Mouse (Mus musculus): Measurements from ENCODE around the gene Serpinb9b. TPM values are rescaled to one million over a fixed set of nuclear protein-coding genes. Genes with fewer than 3 reads are reported as not detected.

Gene Serpinb9b
- polyA plus RNA-seq (2012; ENCODE audit: insufficient read depth, insufficient read length, low replicate concordance, missing spikeins): not detected in 2 replicates

GRCm38 (mm10) chr13:33027244-33027643, at the start of gene Serpinb9b:
TSS of gene Serpinb9b (plus strand) at chr13:33027416.
- no peak within 1 kb of the TSS for H3K4me3 ChIP-seq (ENCODE audit: insufficient read depth, low read depth, low read length)
- no peak within 1 kb of the TSS for H3K27ac ChIP-seq (ENCODE audit: insufficient read depth, low read depth, low read length)
- no peak for TF ChIP-seq POLR2A (IDR thresholded peaks at IDR 0.05; ENCODE audit: insufficient read depth, low read depth, low read length)
- no peak for TF ChIP-seq CTCF (IDR thresholded peaks at IDR 0.05; ENCODE audit: insufficient read depth, low read depth, low read length)
- WGBS: 81% methylated on average over 2 of the region's 2 CpGs
- H3K4me1 ChIP-seq (ENCODE audit: control insufficient read depth, insufficient read depth, low read length): no peaks in the 10 kb centered on the region

- TF ChIP-seq POLR2A (IDR thresholded peaks at IDR 0.05; ENCODE audit: insufficient read depth, low read depth, low read length) (no peak), CTCF (IDR thresholded peaks at IDR 0.05; ENCODE audit: insufficient read depth, low read depth, low read length) (no peak)
- WGBS: 80% methylated on average over 4 of the region's 4 CpGs
- Histone ChIP-seq H3K4me1 (ENCODE audit: control insufficient read depth, insufficient read depth, low read length) (no peaks in the 10 kb centered on the region), H3K27ac (ENCODE audit: insufficient read depth, low read depth, low read length) (no peak overlapping the region), H3K4me3 (ENCODE audit: insufficient read depth, low read depth, low read length) (no peak overlapping the region)
Observed at GRCm38 (mm10) chr13:32982556-32983042, 44.6 kb upstream of the Serpinb9b start.

GRCm38 (mm10) chr13:32986256-32986655, 41.0 kb upstream of the Serpinb9b start:
- no peaks in the 10 kb centered on the region for H3K4me1 ChIP-seq (ENCODE audit: control insufficient read depth, insufficient read depth, low read length)
- no peak overlapping the region for H3K4me3 ChIP-seq (ENCODE audit: insufficient read depth, low read depth, low read length)
- TF ChIP-seq POLR2A (IDR thresholded peaks at IDR 0.05; ENCODE audit: insufficient read depth, low read depth, low read length) (no peak), CTCF (IDR thresholded peaks at IDR 0.05; ENCODE audit: insufficient read depth, low read depth, low read length) (no peak)
- H3K27ac ChIP-seq (ENCODE audit: insufficient read depth, low read depth, low read length): no peak overlapping the region

DNA sequence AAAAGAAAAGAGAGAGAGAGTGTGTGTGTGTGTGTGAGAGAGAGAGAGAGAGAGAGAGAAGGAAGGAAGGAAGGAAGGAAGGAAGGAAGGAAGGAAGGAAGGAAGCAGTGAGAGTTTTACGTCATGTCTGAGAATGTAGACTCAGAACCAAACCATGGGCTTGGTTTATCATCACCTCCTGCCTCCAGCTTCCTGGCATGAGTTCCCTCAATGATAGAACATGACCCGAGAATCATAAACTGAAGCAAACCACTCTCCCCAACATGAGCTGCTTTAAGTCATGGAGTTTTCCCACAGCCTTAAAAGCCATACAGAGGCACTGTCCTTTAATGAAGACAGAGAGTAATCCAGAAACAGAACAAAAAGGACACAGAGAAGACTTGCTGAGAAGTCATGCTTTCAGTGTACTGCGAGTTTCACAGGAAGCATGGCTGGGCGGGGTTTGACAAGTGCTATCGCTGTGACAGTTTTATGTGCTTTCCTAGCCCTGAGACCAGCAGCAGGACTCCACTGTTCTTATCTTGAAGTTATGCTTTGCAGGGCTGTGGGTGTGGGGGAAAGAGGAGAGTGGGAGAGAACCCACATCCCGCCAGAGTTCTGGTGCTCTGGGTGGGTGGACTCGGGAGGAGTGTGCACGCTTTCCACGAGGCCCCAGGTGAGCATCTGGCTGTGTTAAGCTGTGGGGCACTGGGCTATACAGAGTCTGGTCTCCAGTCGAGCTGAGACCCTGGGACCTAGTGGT, 33.9 kb upstream of the Serpinb9b start:
- Histone ChIP-seq H3K4me1 (ENCODE audit: control insufficient read depth, insufficient read depth, low read length) (no peaks in the 10 kb centered on the region), H3K4me3 (ENCODE audit: insufficient read depth, low read depth, low read length) (no peak overlapping the region), H3K27ac (ENCODE audit: insufficient read depth, low read depth, low read length) (no peak overlapping the region)
- 89% methylated on average over 10 of the region's 10 CpGs for WGBS
- no peak for TF ChIP-seq POLR2A (IDR thresholded peaks at IDR 0.05; ENCODE audit: insufficient read depth, low read depth, low read length)
- TF ChIP-seq CTCF (IDR thresholded peaks at IDR 0.05; ENCODE audit: insufficient read depth, low read depth, low read length): no peak

- no peak overlapping the region for H3K4me3 ChIP-seq (ENCODE audit: insufficient read depth, low read depth, low read length)
- 76% methylated on average over 2 of the region's 2 CpGs for WGBS
- TF ChIP-seq CTCF (IDR thresholded peaks at IDR 0.05; ENCODE audit: insufficient read depth, low read depth, low read length) (no peak), POLR2A (IDR thresholded peaks at IDR 0.05; ENCODE audit: insufficient read depth, low read depth, low read length) (no peak)
Observed at GRCm38 (mm10) chr13:32993894-32994242, 33.3 kb upstream of the Serpinb9b start.

DNA sequence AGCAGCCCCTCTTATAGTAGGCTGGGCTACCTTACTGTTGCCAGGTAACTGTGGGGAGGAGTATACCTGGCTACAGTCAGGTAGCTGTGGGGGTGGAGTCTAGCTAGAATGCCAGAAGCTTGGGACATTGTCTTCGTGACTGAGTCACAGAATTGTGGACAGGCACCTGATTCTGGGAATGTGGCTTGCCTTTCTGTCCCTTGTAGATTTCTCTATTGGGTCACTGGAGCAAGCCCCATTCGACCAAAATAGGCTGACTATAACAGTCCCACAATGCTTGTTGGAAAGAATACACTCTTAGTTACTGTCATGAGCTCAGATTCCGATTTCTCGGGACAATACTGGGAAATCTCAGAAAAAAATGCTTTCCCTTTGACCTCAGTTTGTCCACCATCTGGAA, 32.2 kb upstream of the Serpinb9b start:
- no peak overlapping the region for H3K4me3 ChIP-seq (ENCODE audit: insufficient read depth, low read depth, low read length)
- no peak overlapping the region for H3K27ac ChIP-seq (ENCODE audit: insufficient read depth, low read depth, low read length)
- no peak for TF ChIP-seq CTCF (IDR thresholded peaks at IDR 0.05; ENCODE audit: insufficient read depth, low read depth, low read length)
- no peak for TF ChIP-seq POLR2A (IDR thresholded peaks at IDR 0.05; ENCODE audit: insufficient read depth, low read depth, low read length)
- no peaks in the 10 kb centered on the region for H3K4me1 ChIP-seq (ENCODE audit: control insufficient read depth, insufficient read depth, low read length)
- 82% methylated on average over 4 of the region's 4 CpGs for WGBS

More at GRCm38 (mm10) chr13:32993894-32994242, 33.3 kb upstream of the Serpinb9b start:
- Histone ChIP-seq H3K27ac (ENCODE audit: insufficient read depth, low read depth, low read length) (no peak overlapping the region), H3K4me1 (ENCODE audit: control insufficient read depth, insufficient read depth, low read length) (no peaks in the 10 kb centered on the region)

DNA sequence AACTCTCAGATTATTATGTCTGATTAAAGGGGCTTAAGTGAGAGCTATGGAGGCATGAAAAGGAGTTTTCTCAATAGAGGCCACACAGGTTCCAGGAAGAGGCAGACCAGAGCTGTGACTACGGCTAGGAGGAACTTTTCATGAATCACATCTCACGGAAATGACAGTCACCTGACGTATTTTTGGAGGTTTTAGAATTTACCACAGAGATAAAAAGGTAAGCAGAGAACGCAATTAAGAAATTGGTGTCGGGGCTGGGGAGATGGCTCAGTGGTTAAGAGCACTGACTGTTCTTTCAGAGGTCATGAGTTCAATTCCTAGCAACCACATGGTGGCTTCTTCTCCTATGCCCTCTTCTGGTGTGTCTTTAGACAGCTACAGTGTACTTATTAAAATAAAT, 25.9 kb upstream of the Serpinb9b start:
- WGBS: 93% methylated on average over 5 of the region's 5 CpGs
- no peak overlapping the region for H3K27ac ChIP-seq (ENCODE audit: insufficient read depth, low read depth, low read length)
- peaks cover 3% of the 10 kb centered on the region for H3K4me1 ChIP-seq (ENCODE audit: control insufficient read depth, insufficient read depth, low read length)
- TF ChIP-seq POLR2A (IDR thresholded peaks at IDR 0.05; ENCODE audit: insufficient read depth, low read depth, low read length): no peak
- TF ChIP-seq CTCF (IDR thresholded peaks at IDR 0.05; ENCODE audit: insufficient read depth, low read depth, low read length): no peak
- H3K4me3 ChIP-seq (ENCODE audit: insufficient read depth, low read depth, low read length): no peak overlapping the region

GRCm38 (mm10) chr13:33002950-33003349, 24.3 kb upstream of the Serpinb9b start, which contains the start of gene Serpinb9:
TSS of gene Serpinb9 (plus strand) at chr13:33003250.
- WGBS: 92% methylated on average over 3 of the region's 3 CpGs
- H3K4me3 ChIP-seq (ENCODE audit: insufficient read depth, low read depth, low read length): no peak within 1 kb of the TSS; the same call in 1 of the 2 replicates
- H3K27ac ChIP-seq (ENCODE audit: insufficient read depth, low read depth, low read length): no peak within 1 kb of the TSS
- H3K4me1 ChIP-seq (ENCODE audit: control insufficient read depth, insufficient read depth, low read length): peaks cover 3% of the 10 kb centered on the region
- TF ChIP-seq POLR2A (IDR thresholded peaks at IDR 0.05; ENCODE audit: insufficient read depth, low read depth, low read length): no peak
- TF ChIP-seq CTCF (IDR thresholded peaks at IDR 0.05; ENCODE audit: insufficient read depth, low read depth, low read length): no peak
